Mouse (Mus musculus) lung, postnatal 0 days (tissue): ENCODE measurements around the gene Arid1a. TPM values are rescaled to one million over a fixed set of nuclear protein-coding genes. Genes with fewer than 3 reads are reported as not detected.

ENCODE experiments used
- ATAC-seq: fragments of 200-750 bp; cut with Nextera tagmentation; 2 replicates; pipeline ENCODE4 v1.8.0; 2017; ENCODE audit warnings: moderate library complexity
- DNase-seq: peaks from one replicate; pipeline ENCODE4 v3.0.0-alpha.2; 2016; ENCODE audit warnings: low spot score
- H3K27ac ChIP-seq: fragments of 300-500 bp; sonication (generic); 2 replicates; pipeline ENCODE4 v1.5.1; 2014; ENCODE audit warnings: antibody characterized with exemption, mild to moderate bottlenecking, low read length, mixed read lengths
- H3K27me3 ChIP-seq: fragments of 300-500 bp; sonication (generic); replicated peaks from 2 replicates; pipeline ENCODE4 v1.6.1; 2014; ENCODE audit warnings: low read length, mixed read lengths; ENCODE audit not compliant: insufficient read depth
- H3K36me3 ChIP-seq: fragments of 300-500 bp; sonication (generic); 2 replicates; pipeline ENCODE4 v1.6.1; 2014; ENCODE audit warnings: low read length, mixed read lengths; ENCODE audit not compliant: insufficient read depth
- H3K4me1 ChIP-seq: fragments of 300-500 bp; sonication (generic); 2 replicates; pipeline ENCODE4 v1.6.1; 2014; ENCODE audit warnings: antibody characterized with exemption, low read depth, low read length, mixed read lengths; ENCODE audit not compliant: insufficient read depth
- H3K4me2 ChIP-seq: fragments of 300-500 bp; sonication (generic); replicated peaks from 2 replicates; pipeline ENCODE4 v1.6.1; 2014; ENCODE audit warnings: low read depth, mild to moderate bottlenecking, low read length, moderate library complexity, mixed read lengths
- H3K4me3 ChIP-seq: fragments of 300-500 bp; sonication (generic); 2 replicates; pipeline ENCODE4 v1.5.1; 2014; ENCODE audit warnings: low read depth, low read length
- H3K9ac ChIP-seq: fragments of 300-500 bp; sonication (generic); replicated peaks from 2 replicates; pipeline ENCODE4 v1.6.1; 2014; ENCODE audit warnings: low read depth, mild to moderate bottlenecking
- H3K9me3 ChIP-seq: fragments of 300-500 bp; sonication (generic); 2 replicates; pipeline ENCODE4 v1.6.1; 2016; ENCODE audit warnings: low read length, mixed read lengths
- CTCF ChIP-seq: IDR thresholded peaks from 2 replicates; pipeline ENCODE4 v1.5.1; 2016; ENCODE audit warnings: antibody characterized with exemption, mild to moderate bottlenecking
- EP300 ChIP-seq: IDR thresholded peaks from 2 replicates; pipeline ENCODE4 v1.6.1; 2016; ENCODE audit warnings: antibody characterized with exemption, mild to moderate bottlenecking, control low read depth
- WGBS: fragments of 180-500 bp; shearing (Covaris S2); extraction: QIAGEN DNeasy Blood & Tissue Kit; methylation state at CpG from one replicate; pipeline ENCODE4 v1.1.7; 2014; 5-methylcytosine and 5-hydroxymethylcytosine counted together
- polyA plus RNA-seq: library from polyadenylated mRNA; unstranded; fragments of >200 nt; fragmentation: Nextera tagmentation; extraction: Ambion mirVana; gene quantifications from 2 replicates; pipeline ENCODE4 v1.2.1, GENCODE M21; 2015

Arid1a gene
- polyA plus RNA-seq, 1 experiment from 2014 or later: 13.7 TPM

- 45% methylated on average over 6 of the region's 6 CpGs for WGBS
- TF ChIP-seq EP300 (no peak), CTCF (peak; percentile 61)
These were observed 86.8 kb downstream of the Arid1a start for GRCm38 (mm10) chr4:133669652-133670210.

GRCm38 (mm10) chr4:133668537-133668936 is 88.0 kb downstream of the Arid1a start:
- WGBS: 64% methylated on average over 3 of the region's 3 CpGs
- Histone ChIP-seq H3K4me3 (no peak overlapping the region), H3K27ac (no peak overlapping the region), H3K4me2 (no peak overlapping the region), H3K9ac (no peak overlapping the region), H3K36me3 (0 out of 2 replicates have a peak, but pooled peaks cover 3% of the 10 kb centered on the region), H3K9me3 (no peaks in the 10 kb centered on the region), H3K27me3 (no peaks in the 10 kb centered on the region), H3K4me1 (peaks cover 8% of the 10 kb centered on the region)
- TF ChIP-seq EP300 (no peak), CTCF (no peak)
- DNase-seq (no peak), ATAC-seq (no peak)

More at GRCm38 (mm10) chr4:133669652-133670210, 86.8 kb downstream of the Arid1a start:
- H3K9me3 ChIP-seq: no peaks in the 10 kb centered on the region
- no peak overlapping the region for H3K4me2 ChIP-seq
- H3K9ac ChIP-seq: no peak overlapping the region
- no peak overlapping the region for H3K4me3 ChIP-seq
- no peak for ATAC-seq
- no peaks in the 10 kb centered on the region for H3K27me3 ChIP-seq
- DNase-seq: peak; percentile 38
- H3K36me3 ChIP-seq: 0 out of 2 replicates have a peak, but pooled peaks cover 3% of the 10 kb centered on the region
- H3K4me1 ChIP-seq: peaks cover 12% of the 10 kb centered on the region
- H3K27ac ChIP-seq: no peak overlapping the region

- H3K36me3 ChIP-seq: 0 out of 2 replicates have a peak, but pooled peaks cover 3% of the 10 kb centered on the region
- H3K27me3 ChIP-seq: no peaks in the 10 kb centered on the region
- TF ChIP-seq CTCF (no peak), EP300 (no peak)
- peaks cover 9% of the 10 kb centered on the region for H3K4me1 ChIP-seq
- 62% methylated on average over 6 of the region's 6 CpGs for WGBS
- ATAC-seq: no peak
- peak overlapping the region; percentile 14; the same call in 1 of the 2 replicates for H3K27ac ChIP-seq
- H3K4me3 ChIP-seq: no peak overlapping the region
- DNase-seq: peak; percentile 34
- no peak overlapping the region for H3K4me2 ChIP-seq
- no peaks in the 10 kb centered on the region for H3K9me3 ChIP-seq
- H3K9ac ChIP-seq: no peak overlapping the region
These were observed 90.4 kb downstream of the Arid1a start for GRCm38 (mm10) chr4:133666199-133666598.

- DNase-seq (no peak), ATAC-seq (no peak)
- Histone ChIP-seq H3K4me2 (no peak overlapping the region), H3K9ac (no peak overlapping the region), H3K27me3 (no peaks in the 10 kb centered on the region), H3K27ac (no peak overlapping the region), H3K9me3 (no peaks in the 10 kb centered on the region), H3K36me3 (0 out of 2 replicates have a peak, but pooled peaks cover 3% of the 10 kb centered on the region), H3K4me1 (peaks cover 8% of the 10 kb centered on the region), H3K4me3 (no peak overlapping the region)
- WGBS: 24% methylated on average over 11 of the region's 11 CpGs
- no peak for TF ChIP-seq EP300
- TF ChIP-seq CTCF: no peak
These were observed 91.5 kb downstream of the Arid1a start for GRCm38 (mm10) chr4:133665118-133665517.

GRCm38 (mm10) chr4:133662945-133663344 is 93.6 kb downstream of the Arid1a start:
- 73% methylated on average over 8 of the region's 8 CpGs for WGBS
- Histone ChIP-seq H3K4me2 (no peak overlapping the region), H3K27ac (no peak overlapping the region), H3K36me3 (0 out of 2 replicates have a peak, but pooled peaks cover 2% of the 10 kb centered on the region), H3K9ac (no peak overlapping the region), H3K4me3 (no peak overlapping the region), H3K4me1 (peaks cover 8% of the 10 kb centered on the region; the same call in 1 of the 2 replicates), H3K27me3 (no peaks in the 10 kb centered on the region), H3K9me3 (no peaks in the 10 kb centered on the region)
- no peak for TF ChIP-seq CTCF
- no peak for DNase-seq
- no peak for ATAC-seq

GRCm38 (mm10) chr4:133662421-133662820 is 94.1 kb downstream of the Arid1a start:
- Histone ChIP-seq H3K36me3 (no peaks in the 10 kb centered on the region), H3K9ac (no peak overlapping the region), H3K27ac (no peak overlapping the region), H3K4me2 (no peak overlapping the region), H3K27me3 (no peaks in the 10 kb centered on the region), H3K4me3 (no peak overlapping the region), H3K9me3 (no peaks in the 10 kb centered on the region), H3K4me1 (peaks cover 10% of the 10 kb centered on the region)
- TF ChIP-seq CTCF (no peak), EP300 (no peak)
- WGBS: 85% methylated on average over 8 of the region's 8 CpGs
- DNase-seq (no peak), ATAC-seq (no peak)
